Mouse (Mus musculus) kidney, postnatal 0 days (tissue): Measurements from ENCODE around the gene Lrrc37a. TPM values are rescaled to one million over a fixed set of nuclear protein-coding genes. Genes with fewer than 3 reads are reported as not detected.
"Not testable (repeated sequence)": the region's sequence is repeated elsewhere in the genome, so short reads cannot be mapped to it uniquely, and the experiment has no call there.

Source experiments
- ATAC-seq: fragments of 200-750 bp; cut with Nextera tagmentation; replicated peaks from 2 replicates; pipeline ENCODE4 v1.8.0; 2017; ENCODE audit warnings: low read depth, moderate number of reproducible peaks, moderate TSS enrichment, moderate library complexity; ENCODE audit not compliant: low FRiP score
- DNase-seq: peaks from one replicate; pipeline ENCODE4 v3.0.0-alpha.2; 2016; ENCODE audit warnings: low spot score
- H3K27ac ChIP-seq: fragments of 300-500 bp; sonication (generic); 2 replicates; pipeline ENCODE4 v1.5.1; 2014; ENCODE audit warnings: mild to moderate bottlenecking
- H3K27me3 ChIP-seq: fragments of 300-500 bp; sonication (generic); 2 replicates; pipeline ENCODE4 v1.6.1; 2014; ENCODE audit warnings: low read length, mixed read lengths; ENCODE audit not compliant: insufficient read depth
- H3K36me3 ChIP-seq: fragments of 300-500 bp; sonication (generic); 2 replicates; pipeline ENCODE4 v1.6.1; 2014; ENCODE audit warnings: low read length, mixed read lengths; ENCODE audit not compliant: insufficient read depth
- H3K4me1 ChIP-seq: fragments of 300-500 bp; sonication (generic); replicated peaks from 2 replicates; pipeline ENCODE4 v1.6.1; 2014; ENCODE audit warnings: antibody characterized with exemption, low read length, mixed read lengths; ENCODE audit not compliant: insufficient read depth
- H3K4me2 ChIP-seq: fragments of 300-500 bp; sonication (generic); 2 replicates; pipeline ENCODE4 v1.6.1; 2014; ENCODE audit warnings: mild to moderate bottlenecking, low read length, moderate library complexity, mixed read lengths
- H3K4me3 ChIP-seq: fragments of 300-500 bp; sonication (generic); replicated peaks from 2 replicates; pipeline ENCODE4 v1.5.1; 2014; ENCODE audit warnings: low read depth, low read length
- H3K9ac ChIP-seq: fragments of 300-500 bp; sonication (generic); 2 replicates; pipeline ENCODE4 v1.6.1; 2014; ENCODE audit warnings: low read depth, low read length
- H3K9me3 ChIP-seq: fragments of 300-500 bp; sonication (generic); replicated peaks from 2 replicates; pipeline ENCODE4 v1.6.1; 2016; ENCODE audit warnings: low read length, inconsistent platforms, mixed read lengths
- CTCF ChIP-seq: IDR thresholded peaks from 2 replicates; pipeline ENCODE4 v1.5.1; 2016; ENCODE audit warnings: antibody characterized with exemption, low read depth, mild to moderate bottlenecking, moderate library complexity
- WGBS: fragments of 180-500 bp; shearing (Covaris S2); extraction: QIAGEN DNeasy Blood & Tissue Kit; methylation state at CpG from one replicate; pipeline ENCODE4 v1.1.7; 2014; 5-methylcytosine and 5-hydroxymethylcytosine counted together
- polyA plus RNA-seq: library from polyadenylated mRNA; unstranded; fragments of >200 nt; fragmentation: Nextera tagmentation; extraction: Ambion mirVana; gene quantifications from 2 replicates; pipeline ENCODE4 v1.2.1, GENCODE M21; 2015

The Lrrc37a gene
- polyA plus RNA-seq, 1 experiment from 2014 or later, result not detected

- H3K9ac ChIP-seq, result peak within 1 kb of the TSS; percentile 79
- TF ChIP-seq CTCF, result peak; percentile 8; the same call in 1 of the 2 replicates
- no peaks in the 10 kb centered on the region for H3K9me3 ChIP-seq
- peak; percentile 97 for ATAC-seq
- peak within 1 kb of the TSS; percentile 95 for H3K4me2 ChIP-seq
- DNase-seq, result peak; percentile 98
- no peaks in the 10 kb centered on the region for H3K4me1 ChIP-seq
- H3K27ac ChIP-seq, result peak within 1 kb of the TSS; percentile 37; the same call in 1 of the 2 replicates
- H3K4me3 ChIP-seq, result peak within 1 kb of the TSS; percentile 78
- no peaks in the 10 kb centered on the region for H3K36me3 ChIP-seq
- no peaks in the 10 kb centered on the region for H3K27me3 ChIP-seq
- WGBS, result under 1% methylated on average over 66 of the region's 67 CpGs
These were observed 92.1 kb downstream of the Lrrc37a start, which contains the start of gene Plekhm1 for GRCm38 (mm10) chr11:103411981-103412949. Gene Plekhm1, minus strand, starts transcription at chr11:103412687.

- no peak for ATAC-seq
- Histone ChIP-seq H3K27me3 (no peaks in the 10 kb centered on the region), H3K9me3 (no peaks in the 10 kb centered on the region), H3K4me3 (peak overlapping the region; percentile 78; the same call in 1 of the 2 replicates), H3K4me2 (peak overlapping the region; percentile 95), H3K9ac (no peak overlapping the region), H3K4me1 (no peaks in the 10 kb centered on the region), H3K27ac (no peak overlapping the region), H3K36me3 (no peaks in the 10 kb centered on the region)
- DNase-seq, result no peak
- no peak for TF ChIP-seq CTCF
- 61% methylated on average over 1 of the region's 1 CpGs for WGBS
These were observed 93.1 kb downstream of the Lrrc37a start for GRCm38 (mm10) chr11:103411301-103411700.

GRCm38 (mm10) chr11:103408880-103409279 is 95.5 kb downstream of the Lrrc37a start:
- H3K27ac ChIP-seq, result no peak overlapping the region
- H3K27me3 ChIP-seq, result no peaks in the 10 kb centered on the region
- no peaks in the 10 kb centered on the region for H3K9me3 ChIP-seq
- H3K36me3 ChIP-seq, result no peaks in the 10 kb centered on the region
- TF ChIP-seq CTCF, result no peak
- ATAC-seq (no peak), DNase-seq (no peak)
- H3K4me2 ChIP-seq, result no peak overlapping the region
- 89% methylated on average over 13 of the region's 13 CpGs for WGBS
- H3K4me1 ChIP-seq, result no peaks in the 10 kb centered on the region
- H3K4me3 ChIP-seq, result no peak overlapping the region
- no peak overlapping the region for H3K9ac ChIP-seq

- not testable (repeated sequence) for H3K4me2 ChIP-seq, ATAC-seq, H3K4me1 ChIP-seq, DNase-seq, H3K27ac ChIP-seq, H3K27me3 ChIP-seq, H3K9me3 ChIP-seq, H3K9ac ChIP-seq, H3K4me3 ChIP-seq
- WGBS, result 64% methylated on average over 5 of the region's 5 CpGs
- H3K36me3 ChIP-seq, result peaks cover 11% of the 10 kb centered on the region; the same call in 1 of the 2 replicates
These were observed 97.3 kb downstream of the Lrrc37a start for GRCm38 (mm10) chr11:103407136-103407535.

- Histone ChIP-seq H3K9me3 (no peaks in the 10 kb centered on the region), H3K4me3 (no peak overlapping the region), H3K27ac (no peak overlapping the region), H3K4me2 (no peak overlapping the region), H3K27me3 (no peaks in the 10 kb centered on the region), H3K4me1 (no peaks in the 10 kb centered on the region), H3K9ac (no peak overlapping the region), H3K36me3 (peaks cover 11% of the 10 kb centered on the region; the same call in 1 of the 2 replicates)
- DNase-seq (peak; percentile 20), ATAC-seq (peak; percentile 69)
- no peak for TF ChIP-seq CTCF
- WGBS, result 62% methylated on average over 7 of the region's 7 CpGs
These were observed 97.8 kb downstream of the Lrrc37a start for GRCm38 (mm10) chr11:103406551-103406950.

- no peaks in the 10 kb centered on the region for H3K4me1 ChIP-seq
- H3K4me3 ChIP-seq, result no peak overlapping the region
- H3K9ac ChIP-seq, result no peak overlapping the region
- no peaks in the 10 kb centered on the region for H3K27me3 ChIP-seq
- peaks cover 11% of the 10 kb centered on the region; the same call in 1 of the 2 replicates for H3K36me3 ChIP-seq
- no peak for ATAC-seq
- no peaks in the 10 kb centered on the region for H3K9me3 ChIP-seq
- no peak for TF ChIP-seq CTCF
- H3K27ac ChIP-seq, result no peak overlapping the region
- no peak overlapping the region for H3K4me2 ChIP-seq
- no peak for DNase-seq
- WGBS, result 90% methylated on average over 1 of the region's 1 CpGs
These were observed 98.6 kb downstream of the Lrrc37a start for GRCm38 (mm10) chr11:103405814-103406213.
